Mouse (Mus musculus) midbrain, embryonic 14.5 days (tissue): ENCODE results near the gene Sh3pxd2b. TPM values are rescaled to one million over a fixed set of nuclear protein-coding genes. Genes with fewer than 3 reads are reported as not detected.
A peak's percentile ranks its signal among the peaks of the same experiment; 100 is the strongest.

ENCODE experiments used
- ATAC-seq: fragments of 200-750 bp; cut with Nextera tagmentation; 2 replicates; pipeline ENCODE4 v1.8.0; 2017; ENCODE audit warnings: moderate number of reproducible peaks, moderate library complexity; ENCODE audit not compliant: low FRiP score, low TSS enrichment
- DNase-seq: peaks from one replicate; pipeline ENCODE4 v3.0.0-alpha.2; 2015
- H3K27ac ChIP-seq: fragments of 300-500 bp; sonication (generic); replicated peaks from 2 replicates; pipeline ENCODE4 v1.5.1; 2014; ENCODE audit warnings: mild to moderate bottlenecking, low read depth, low read length, moderate library complexity
- H3K27me3 ChIP-seq: fragments of 300-500 bp; sonication (generic); 2 replicates; pipeline ENCODE4 v1.6.1; 2014; ENCODE audit warnings: low read length, control low read depth, mixed read lengths; ENCODE audit not compliant: control insufficient read depth, insufficient read depth
- H3K36me3 ChIP-seq: fragments of 300-500 bp; sonication (generic); 2 replicates; pipeline ENCODE4 v1.6.1; 2014; ENCODE audit warnings: low read length, control low read depth; ENCODE audit not compliant: control insufficient read depth, insufficient read depth
- H3K4me1 ChIP-seq: fragments of 300-500 bp; sonication (generic); 2 replicates; pipeline ENCODE4 v1.6.1; 2014; ENCODE audit warnings: mild to moderate bottlenecking, antibody characterized with exemption, low read length, control low read depth; ENCODE audit not compliant: control insufficient read depth, insufficient read depth
- H3K4me2 ChIP-seq: fragments of 300-500 bp; sonication (generic); 2 replicates; pipeline ENCODE4 v1.6.1; 2014; ENCODE audit warnings: mild to moderate bottlenecking, low read length, moderate library complexity
- H3K4me3 ChIP-seq: fragments of 300-500 bp; sonication (generic); replicated peaks from 2 replicates; pipeline ENCODE4 v1.5.1; 2014; ENCODE audit warnings: low read depth, low read length
- H3K9ac ChIP-seq: fragments of 300-500 bp; sonication (generic); replicated peaks from 2 replicates; pipeline ENCODE4 v1.6.1; 2014; ENCODE audit warnings: mild to moderate bottlenecking, low read length, moderate library complexity
- H3K9me3 ChIP-seq: fragments of 300-500 bp; sonication (generic); 2 replicates; pipeline ENCODE4 v1.6.1; 2016; ENCODE audit warnings: low read length, control low read depth, mixed read lengths; ENCODE audit not compliant: control insufficient read depth
- WGBS: fragments of 180-500 bp; shearing (Covaris S2); extraction: QIAGEN DNeasy Blood & Tissue Kit; methylation state at CpG from one replicate; pipeline ENCODE4 v1.1.7; 2014; 5-methylcytosine and 5-hydroxymethylcytosine counted together
- polyA plus RNA-seq: library from polyadenylated mRNA; unstranded; fragments of >200 nt; fragmentation: Nextera tagmentation; extraction: Ambion mirVana; gene quantifications from 2 replicates; pipeline ENCODE4 v1.2.1, GENCODE M21; 2014

Sh3pxd2b gene
- polyA plus RNA-seq, 1 experiment from 2014 or later, result 25.4 TPM

DNA sequence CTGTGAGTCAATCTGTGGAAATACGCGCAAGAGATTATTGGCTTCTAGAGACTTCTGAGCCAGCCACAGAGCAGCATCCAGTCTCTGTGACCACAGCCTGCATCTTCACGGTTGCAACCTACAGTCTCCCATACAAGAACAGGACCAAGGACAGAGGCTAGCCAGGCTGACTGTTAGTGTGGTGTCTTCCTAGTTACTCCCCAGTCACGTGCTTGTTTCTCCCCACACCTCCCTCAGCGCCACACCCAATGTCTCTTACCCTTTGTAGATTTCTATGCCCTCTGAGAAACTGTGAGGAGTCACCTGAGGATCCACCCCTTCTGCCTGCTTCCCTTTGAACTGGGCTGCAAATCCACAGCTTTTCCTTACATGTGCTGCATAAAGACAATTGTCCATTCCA, 72.4 kb downstream of the Sh3pxd2b start:
- ATAC-seq (no peak), DNase-seq (no peak)
- no peak overlapping the region for H3K27ac ChIP-seq
- H3K9me3 ChIP-seq, result no peaks in the 10 kb centered on the region
- no peaks in the 10 kb centered on the region for H3K4me1 ChIP-seq
- H3K27me3 ChIP-seq, result no peaks in the 10 kb centered on the region
- H3K9ac ChIP-seq, result no peak overlapping the region
- no peak overlapping the region for H3K4me2 ChIP-seq
- 90% methylated on average over 5 of the region's 5 CpGs for WGBS
- peaks cover 87% of the 10 kb centered on the region for H3K36me3 ChIP-seq
- H3K4me3 ChIP-seq, result no peak overlapping the region

DNA sequence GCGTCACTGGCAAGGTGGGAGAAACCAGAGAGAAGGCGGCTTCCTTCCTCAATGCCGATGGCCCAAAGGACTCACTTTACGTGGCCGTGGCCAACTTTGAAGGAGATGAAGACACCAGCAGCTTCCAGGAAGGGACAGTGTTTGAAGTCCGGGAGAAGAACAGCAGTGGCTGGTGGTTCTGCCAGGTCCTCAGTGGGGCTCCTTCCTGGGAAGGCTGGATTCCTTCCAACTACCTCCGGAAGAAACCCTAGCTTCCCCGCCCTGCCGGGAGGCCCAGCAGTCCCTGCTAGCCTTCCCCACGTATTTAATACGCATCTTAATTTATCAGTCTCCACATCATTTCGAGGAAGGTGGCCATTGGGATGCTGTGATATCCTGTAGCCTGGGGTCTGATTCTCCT, 75.7 kb downstream of the Sh3pxd2b start:
- DNase-seq (no peak), ATAC-seq (no peak)
- Histone ChIP-seq H3K4me2 (no peak overlapping the region), H3K4me3 (no peak overlapping the region), H3K27me3 (no peaks in the 10 kb centered on the region), H3K9me3 (no peaks in the 10 kb centered on the region), H3K27ac (no peak overlapping the region), H3K4me1 (no peaks in the 10 kb centered on the region), H3K9ac (no peak overlapping the region), H3K36me3 (peaks cover 55% of the 10 kb centered on the region)
- WGBS, result 90% methylated on average over 12 of the region's 12 CpGs

DNA sequence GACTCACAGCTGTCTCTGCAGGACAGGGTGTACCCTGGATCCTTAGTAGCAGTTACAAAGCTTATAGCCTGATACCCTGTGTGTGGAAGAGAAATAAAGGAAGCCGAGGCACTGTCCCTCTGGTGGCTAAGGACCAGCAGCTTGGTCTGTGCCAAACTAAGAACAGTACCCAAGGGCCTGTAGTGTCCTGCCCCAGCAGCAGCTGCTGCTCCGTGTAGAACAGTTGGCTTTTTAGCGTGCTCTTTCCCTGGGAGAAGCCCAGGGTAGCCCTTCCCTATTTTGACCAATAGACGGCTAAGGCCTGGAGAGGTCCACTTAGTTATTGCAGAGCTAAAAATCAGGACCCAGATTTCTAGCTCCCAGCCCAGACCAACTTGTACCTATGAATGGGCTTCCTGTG, 77.0 kb downstream of the Sh3pxd2b start:
- no peak overlapping the region for H3K4me3 ChIP-seq
- no peak for DNase-seq

DNA sequence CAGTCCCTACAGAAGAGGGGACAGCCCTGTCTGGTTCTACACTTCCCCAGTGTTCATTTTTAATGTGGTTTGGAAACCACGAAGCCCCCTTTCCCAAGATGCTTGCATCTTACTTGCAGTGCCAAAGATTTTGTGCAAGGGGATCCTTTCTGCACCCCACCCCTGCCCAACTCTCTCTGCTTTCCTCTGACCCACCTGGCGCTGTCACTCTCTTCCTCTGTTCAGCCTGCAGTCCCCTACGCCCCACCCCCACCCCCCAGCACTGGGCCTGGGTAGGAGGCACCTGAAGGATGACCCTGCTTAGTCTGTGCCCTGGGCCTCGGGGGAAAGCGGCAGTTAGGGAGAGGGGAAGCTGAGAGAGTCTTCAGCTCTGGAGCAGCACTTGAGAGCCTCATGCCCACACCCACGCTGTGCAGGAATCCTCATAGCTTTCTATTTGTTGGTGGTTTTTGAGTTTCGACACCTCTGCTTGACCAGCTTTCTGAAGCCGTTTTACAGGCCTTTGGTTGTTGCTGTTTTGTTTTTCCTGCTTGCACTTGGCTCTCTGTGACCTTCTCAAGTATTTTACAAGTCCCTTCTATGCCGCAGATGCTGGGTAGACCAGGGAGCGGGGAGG, 77.5 kb downstream of the Sh3pxd2b start:
- ATAC-seq, result no peak
- WGBS, result 87% methylated on average over 10 of the region's 10 CpGs

More for the DNA sequence above, 77.0 kb downstream of the Sh3pxd2b start:
- Histone ChIP-seq H3K9ac (no peak overlapping the region), H3K27me3 (no peaks in the 10 kb centered on the region), H3K27ac (no peak overlapping the region), H3K4me2 (no peak overlapping the region), H3K4me1 (no peaks in the 10 kb centered on the region), H3K9me3 (no peaks in the 10 kb centered on the region), H3K36me3 (peaks cover 49% of the 10 kb centered on the region)
- no peak for ATAC-seq
- WGBS, result 93% methylated on average over 4 of the region's 4 CpGs

GRCm38 (mm10) chr11:32427537-32427936, 79.9 kb downstream of the Sh3pxd2b start:
- Histone ChIP-seq H3K27me3 (no peaks in the 10 kb centered on the region), H3K9ac (no peak overlapping the region), H3K4me1 (no peaks in the 10 kb centered on the region), H3K4me3 (no peak overlapping the region), H3K9me3 (no peaks in the 10 kb centered on the region), H3K4me2 (no peak overlapping the region), H3K27ac (no peak overlapping the region), H3K36me3 (peaks cover 22% of the 10 kb centered on the region)
- ATAC-seq, result no peak
- DNase-seq, result no peak
- 88% methylated on average over 7 of the region's 7 CpGs for whole genome bisulfite sequencing

More for the DNA sequence above, 77.5 kb downstream of the Sh3pxd2b start:
- Histone ChIP-seq H3K9ac (no peak overlapping the region), H3K4me2 (no peak overlapping the region), H3K27ac (no peak overlapping the region), H3K4me1 (no peaks in the 10 kb centered on the region), H3K9me3 (no peaks in the 10 kb centered on the region), H3K27me3 (no peaks in the 10 kb centered on the region), H3K4me3 (no peak overlapping the region), H3K36me3 (peaks cover 45% of the 10 kb centered on the region)
- no peak for DNase-seq

DNA sequence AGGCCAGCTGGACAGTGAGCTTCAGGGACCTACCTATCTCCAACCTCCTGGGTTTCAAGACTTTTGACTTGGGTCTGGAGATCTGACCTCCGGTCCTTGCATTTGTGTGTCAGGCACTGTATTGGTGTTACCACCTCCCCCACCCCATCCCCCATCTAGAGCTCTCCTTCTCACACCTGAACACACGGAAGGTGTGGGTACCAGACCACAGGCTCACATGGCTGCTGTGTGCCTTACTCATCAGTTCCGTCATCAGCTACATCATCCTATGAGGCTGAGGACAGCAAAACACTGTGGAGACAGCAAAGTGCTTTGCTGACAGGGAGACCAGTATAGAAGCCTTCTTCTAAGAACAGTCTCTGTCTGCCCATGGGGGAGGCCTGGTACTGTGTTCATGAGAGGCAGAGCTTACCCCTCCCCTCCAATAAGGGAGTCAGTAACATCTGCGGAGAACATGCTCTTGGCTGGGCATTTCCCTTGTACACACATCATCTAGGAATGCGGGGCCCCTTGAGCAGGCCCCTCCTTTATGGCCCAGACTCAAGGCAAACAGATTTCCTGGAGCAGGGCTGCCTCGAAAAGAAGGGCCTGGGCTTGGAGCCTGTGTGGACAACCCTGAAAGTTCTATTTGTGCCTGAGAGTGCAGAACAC, 87.9 kb downstream of the Sh3pxd2b start:
- no peak for ATAC-seq
- no peaks in the 10 kb centered on the region for H3K27me3 ChIP-seq
- H3K27ac ChIP-seq, result no peak overlapping the region
- 75% methylated on average over 6 of the region's 6 CpGs for WGBS
- no peaks in the 10 kb centered on the region for H3K9me3 ChIP-seq
- no peaks in the 10 kb centered on the region for H3K4me1 ChIP-seq
- H3K36me3 ChIP-seq, result no peaks in the 10 kb centered on the region
- no peak overlapping the region for H3K9ac ChIP-seq
- no peak overlapping the region for H3K4me3 ChIP-seq
- H3K4me2 ChIP-seq, result no peak overlapping the region
- peak; percentile 6 for DNase-seq

- Histone ChIP-seq H3K27me3 (no peaks in the 10 kb centered on the region), H3K27ac (no peak overlapping the region), H3K4me2 (no peak overlapping the region), H3K9ac (no peak overlapping the region), H3K4me1 (no peaks in the 10 kb centered on the region), H3K4me3 (no peak overlapping the region), H3K36me3 (no peaks in the 10 kb centered on the region), H3K9me3 (no peaks in the 10 kb centered on the region)
- WGBS, result 81% methylated on average over 3 of the region's 3 CpGs
- no peak for ATAC-seq
- DNase-seq, result no peak
These were observed 95.0 kb downstream of the Sh3pxd2b start for GRCm38 (mm10) chr11:32442576-32442975.

DNA sequence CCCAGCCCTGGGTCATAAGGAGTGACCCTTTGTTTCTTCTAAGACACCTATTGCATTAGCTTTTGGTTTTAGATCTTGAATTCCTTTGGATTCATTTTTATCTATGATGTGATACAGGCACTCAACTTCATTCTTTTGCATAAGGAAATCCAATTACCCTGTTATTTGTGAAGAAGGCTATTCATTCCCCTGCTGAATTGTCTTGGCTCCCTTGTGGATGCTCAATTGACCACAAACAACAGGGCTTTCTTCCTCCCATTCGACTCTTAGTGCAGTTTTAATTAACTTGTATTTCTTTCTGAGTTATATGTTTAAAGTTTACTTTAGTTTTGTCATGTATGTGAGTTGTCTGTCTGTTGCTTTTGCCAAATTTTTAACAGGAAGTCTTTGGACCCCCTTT, 96.6 kb downstream of the Sh3pxd2b start:
- H3K9ac ChIP-seq, result no peak overlapping the region
- H3K4me3 ChIP-seq, result no peak overlapping the region
- H3K36me3 ChIP-seq, result no peaks in the 10 kb centered on the region
- H3K4me1 ChIP-seq, result no peaks in the 10 kb centered on the region
- no peak overlapping the region for H3K4me2 ChIP-seq
- H3K27me3 ChIP-seq, result no peaks in the 10 kb centered on the region
- H3K27ac ChIP-seq, result no peak overlapping the region
- 4% methylated on average over 1 of the region's 1 CpGs for WGBS
- DNase-seq (no peak), ATAC-seq (no peak)
- no peaks in the 10 kb centered on the region for H3K9me3 ChIP-seq

DNA sequence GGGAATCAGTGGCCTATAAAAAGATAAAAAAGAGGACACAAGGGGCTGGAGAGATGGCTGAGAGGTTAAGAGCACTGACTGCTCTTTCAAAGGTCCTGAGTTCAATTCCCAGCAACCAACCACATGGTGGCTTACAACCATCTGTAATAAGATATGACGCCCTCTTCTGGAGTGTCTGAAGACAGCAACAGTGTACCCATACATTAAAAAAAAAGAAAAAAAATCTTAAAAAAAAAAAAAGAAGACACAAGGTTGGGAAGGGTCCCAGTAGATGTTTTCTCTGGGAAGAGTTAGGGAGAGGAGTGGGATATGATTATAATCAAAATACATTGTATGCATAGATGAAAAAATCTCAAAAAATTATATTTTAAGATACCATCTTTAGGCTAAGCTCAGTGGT, 97.5 kb downstream of the Sh3pxd2b start:
- no peak overlapping the region for H3K4me3 ChIP-seq

More for the DNA sequence above, 97.5 kb downstream of the Sh3pxd2b start:
- no peaks in the 10 kb centered on the region for H3K36me3 ChIP-seq
- no peak overlapping the region for H3K27ac ChIP-seq
- no peaks in the 10 kb centered on the region for H3K4me1 ChIP-seq
- ATAC-seq (no peak), DNase-seq (no peak)
- H3K4me2 ChIP-seq, result no peak overlapping the region
- 71% methylated on average over 1 of the region's 1 CpGs for WGBS
- no peaks in the 10 kb centered on the region for H3K9me3 ChIP-seq
- no peaks in the 10 kb centered on the region for H3K27me3 ChIP-seq
- no peak overlapping the region for H3K9ac ChIP-seq
